Mouse (Mus musculus) hindbrain, embryonic 11.5 days (tissue): ENCODE results near the gene Tead1. TPM values are rescaled to one million over a fixed set of nuclear protein-coding genes. Genes with fewer than 3 reads are reported as not detected.

Source experiments
- ATAC-seq: fragments of 200-750 bp; cut with Nextera tagmentation; 2 replicates; pipeline ENCODE4 v1.8.0; 2017; ENCODE audit warnings: mild to moderate bottlenecking, moderate TSS enrichment, moderate library complexity; ENCODE audit not compliant: low FRiP score
- DNase-seq: peaks from one replicate; pipeline ENCODE4 v3.0.0-alpha.2; 2015; ENCODE audit warnings: low spot score
- H3K27ac ChIP-seq: fragments of 300-500 bp; sonication (generic); 2 replicates; pipeline ENCODE4 v1.5.1; 2014; ENCODE audit warnings: mild to moderate bottlenecking, low read depth, low read length
- H3K27me3 ChIP-seq: fragments of 300-500 bp; sonication (generic); 2 replicates; pipeline ENCODE4 v1.6.1; 2014; ENCODE audit warnings: mild to moderate bottlenecking, low read length, moderate library complexity, mixed read lengths; ENCODE audit not compliant: control insufficient read depth, insufficient read depth
- H3K36me3 ChIP-seq: fragments of 300-500 bp; sonication (generic); 2 replicates; pipeline ENCODE4 v1.6.1; 2014; ENCODE audit warnings: mild to moderate bottlenecking, low read length, moderate library complexity, mixed read lengths; ENCODE audit not compliant: control insufficient read depth, insufficient read depth
- H3K4me1 ChIP-seq: fragments of 300-500 bp; sonication (generic); replicated peaks from 2 replicates; pipeline ENCODE4 v1.6.1; 2014; ENCODE audit warnings: low read length, mixed read lengths; ENCODE audit not compliant: control insufficient read depth, insufficient read depth
- H3K4me2 ChIP-seq: fragments of 300-500 bp; sonication (generic); replicated peaks from 2 replicates; pipeline ENCODE4 v1.6.1; 2014; ENCODE audit warnings: mild to moderate bottlenecking, low read depth, low read length
- H3K4me3 ChIP-seq: fragments of 300-500 bp; sonication (generic); 2 replicates; pipeline ENCODE4 v1.5.1; 2014; ENCODE audit warnings: low read depth, low read length
- H3K9ac ChIP-seq: fragments of 300-500 bp; sonication (generic); 2 replicates; pipeline ENCODE4 v1.6.1; 2014; ENCODE audit warnings: low read depth, low read length
- H3K9me3 ChIP-seq: fragments of 300-500 bp; sonication (generic); 2 replicates; pipeline ENCODE4 v1.6.1; 2016; ENCODE audit warnings: low read length; ENCODE audit not compliant: control insufficient read depth
- WGBS: fragments of 180-500 bp; shearing (Covaris S2); extraction: QIAGEN DNeasy Blood & Tissue Kit; methylation state at CpG from one replicate; pipeline ENCODE4 v1.1.7; 2014; 5-methylcytosine and 5-hydroxymethylcytosine counted together
- polyA plus RNA-seq: library from polyadenylated mRNA; unstranded; fragments of >200 nt; fragmentation: Nextera tagmentation; extraction: Ambion mirVana; gene quantifications from 2 replicates; pipeline ENCODE4 v1.2.1, GENCODE M21; 2014

The Tead1 gene
- polyA plus RNA-seq, 1 experiment from 2014 or later = 23.2 TPM

DNA sequence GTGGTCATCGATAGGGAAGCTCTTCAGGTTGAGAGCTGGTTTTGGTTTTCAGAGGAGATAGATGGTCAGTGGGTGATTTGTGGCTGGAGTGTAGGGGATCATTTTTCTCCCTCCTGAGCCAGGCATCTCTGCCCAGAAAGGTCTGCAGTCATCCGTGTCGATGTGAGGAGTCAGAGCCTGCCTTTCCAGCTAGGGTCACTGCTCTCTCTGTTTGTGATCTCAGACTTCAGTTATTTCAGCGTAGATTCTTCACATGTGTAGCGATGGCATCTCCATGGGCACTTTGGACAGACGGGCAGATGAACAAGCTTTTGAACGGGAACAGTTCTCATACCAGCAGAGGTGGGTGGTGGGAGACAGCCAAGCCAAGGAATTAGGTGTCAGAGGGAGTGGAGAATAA, 106.2 kb downstream of the Tead1 start:
- no peaks in the 10 kb centered on the region for H3K36me3 ChIP-seq
- WGBS = 78% methylated on average over 7 of the region's 7 CpGs
- no peaks in the 10 kb centered on the region for H3K27me3 ChIP-seq
- H3K4me1 ChIP-seq = peaks cover 20% of the 10 kb centered on the region
- no peaks in the 10 kb centered on the region for H3K9me3 ChIP-seq
- ATAC-seq (no peak), DNase-seq (no peak)
- no peak overlapping the region for H3K27ac ChIP-seq
- H3K9ac ChIP-seq = no peak overlapping the region
- no peak overlapping the region for H3K4me2 ChIP-seq
- H3K4me3 ChIP-seq = no peak overlapping the region

- Histone ChIP-seq H3K27me3 (no peaks in the 10 kb centered on the region), H3K27ac (peak overlapping the region; percentile 11; the same call in 1 of the 2 replicates), H3K9ac (no peak overlapping the region), H3K4me3 (no peak overlapping the region), H3K4me1 (peaks cover 20% of the 10 kb centered on the region), H3K4me2 (no peak overlapping the region), H3K36me3 (no peaks in the 10 kb centered on the region), H3K9me3 (no peaks in the 10 kb centered on the region)
- 51% methylated on average over 7 of the region's 7 CpGs for WGBS
- no peak for DNase-seq
- ATAC-seq = peak; percentile 45
Observed at GRCm38 (mm10) chr7:112786556-112787225, 107.6 kb downstream of the Tead1 start.

DNA sequence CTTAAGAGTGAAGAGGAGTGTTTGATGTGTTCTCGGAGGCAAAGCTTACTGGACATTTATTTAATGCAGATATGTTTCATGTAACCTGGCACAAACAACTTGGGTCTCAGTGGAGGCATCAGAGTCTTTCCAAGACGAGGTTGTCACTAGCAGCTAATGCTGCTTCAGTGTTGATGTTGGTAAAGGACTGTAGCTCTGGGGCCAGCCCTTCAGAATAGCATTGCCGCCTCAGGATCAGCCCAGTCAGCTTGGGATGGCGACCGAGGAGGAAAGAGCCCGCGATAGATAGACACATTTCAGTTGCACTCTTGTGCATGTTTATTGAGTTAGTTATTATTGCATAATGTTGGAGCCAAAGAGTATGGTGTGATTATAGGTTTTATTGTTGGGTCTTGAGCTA, 108.2 kb downstream of the Tead1 start:
- H3K4me2 ChIP-seq = no peak overlapping the region
- H3K36me3 ChIP-seq = no peaks in the 10 kb centered on the region
- DNase-seq (no peak), ATAC-seq (no peak)
- H3K4me1 ChIP-seq = peaks cover 18% of the 10 kb centered on the region
- H3K4me3 ChIP-seq = no peak overlapping the region
- H3K27ac ChIP-seq = no peak overlapping the region
- H3K9ac ChIP-seq = no peak overlapping the region
- no peaks in the 10 kb centered on the region for H3K27me3 ChIP-seq
- WGBS = 84% methylated on average over 7 of the region's 7 CpGs
- no peaks in the 10 kb centered on the region for H3K9me3 ChIP-seq

- Histone ChIP-seq H3K4me3 (no peak overlapping the region), H3K9ac (no peak overlapping the region), H3K4me1 (peaks cover 18% of the 10 kb centered on the region), H3K27ac (0 out of 2 replicates have a peak overlapping the region, but pooled peaks have one; percentile 42), H3K36me3 (no peaks in the 10 kb centered on the region), H3K27me3 (no peaks in the 10 kb centered on the region), H3K4me2 (no peak overlapping the region), H3K9me3 (no peaks in the 10 kb centered on the region)
- WGBS = 33% methylated on average over 7 of the region's 7 CpGs
- DNase-seq (peak; percentile 39), ATAC-seq (no peak)
Observed at GRCm38 (mm10) chr7:112788321-112788751, 109.2 kb downstream of the Tead1 start.

GRCm38 (mm10) chr7:112789693-112790092, 110.6 kb downstream of the Tead1 start:
- H3K4me3 ChIP-seq = no peak overlapping the region
- no peak for DNase-seq
- no peaks in the 10 kb centered on the region for H3K9me3 ChIP-seq
- H3K27ac ChIP-seq = no peak overlapping the region
- no peak for ATAC-seq
- no peaks in the 10 kb centered on the region for H3K27me3 ChIP-seq
- no peaks in the 10 kb centered on the region for H3K36me3 ChIP-seq
- H3K4me1 ChIP-seq = peaks cover 23% of the 10 kb centered on the region
- no peak overlapping the region for H3K4me2 ChIP-seq
- no peak overlapping the region for H3K9ac ChIP-seq
- WGBS = 81% methylated on average over 4 of the region's 4 CpGs

- Histone ChIP-seq H3K4me2 (no peak overlapping the region), H3K9me3 (no peaks in the 10 kb centered on the region), H3K9ac (no peak overlapping the region), H3K4me1 (peaks cover 24% of the 10 kb centered on the region), H3K27ac (no peak overlapping the region), H3K4me3 (no peak overlapping the region), H3K36me3 (no peaks in the 10 kb centered on the region), H3K27me3 (no peaks in the 10 kb centered on the region)
- no peak for ATAC-seq
- DNase-seq = no peak
- 59% methylated on average over 2 of the region's 2 CpGs for WGBS
Observed at GRCm38 (mm10) chr7:112790334-112790733, 111.2 kb downstream of the Tead1 start.

- ATAC-seq = no peak
- H3K27me3 ChIP-seq = no peaks in the 10 kb centered on the region
- WGBS = 91% methylated on average over 6 of the region's 6 CpGs
- no peak overlapping the region for H3K4me3 ChIP-seq
- no peaks in the 10 kb centered on the region for H3K9me3 ChIP-seq
- no peak overlapping the region for H3K9ac ChIP-seq
- peaks cover 14% of the 10 kb centered on the region for H3K4me1 ChIP-seq
- H3K27ac ChIP-seq = no peak overlapping the region
- no peaks in the 10 kb centered on the region for H3K36me3 ChIP-seq
- DNase-seq = no peak
- no peak overlapping the region for H3K4me2 ChIP-seq
Observed at GRCm38 (mm10) chr7:112792679-112793078, 113.6 kb downstream of the Tead1 start.

- Histone ChIP-seq H3K9me3 (no peaks in the 10 kb centered on the region), H3K36me3 (no peaks in the 10 kb centered on the region), H3K4me2 (no peak overlapping the region), H3K27me3 (no peaks in the 10 kb centered on the region), H3K4me3 (no peak overlapping the region), H3K4me1 (peaks cover 6% of the 10 kb centered on the region; the same call in 1 of the 2 replicates), H3K27ac (no peak overlapping the region), H3K9ac (0 out of 2 replicates have a peak overlapping the region, but pooled peaks have one; percentile 8)
- DNase-seq (no peak), ATAC-seq (no peak)
- WGBS = 49% methylated on average over 7 of the region's 7 CpGs
Observed at GRCm38 (mm10) chr7:112793903-112794302, 114.8 kb downstream of the Tead1 start.

- H3K27ac ChIP-seq = no peak overlapping the region
- no peak overlapping the region for H3K4me2 ChIP-seq
- H3K9ac ChIP-seq = 0 out of 2 replicates have a peak overlapping the region, but pooled peaks have one; percentile 8
- DNase-seq = no peak
- H3K4me3 ChIP-seq = no peak overlapping the region
- H3K4me1 ChIP-seq = peaks cover 6% of the 10 kb centered on the region; the same call in 1 of the 2 replicates
- no peak for ATAC-seq
- no peaks in the 10 kb centered on the region for H3K9me3 ChIP-seq
- H3K27me3 ChIP-seq = no peaks in the 10 kb centered on the region
- 9% methylated on average over 2 of the region's 2 CpGs for WGBS
- no peaks in the 10 kb centered on the region for H3K36me3 ChIP-seq
Observed at GRCm38 (mm10) chr7:112794481-112794880, 115.4 kb downstream of the Tead1 start.
